Mouse (Mus musculus): ENCODE results near the gene Stradb.
"Not testable (repeated sequence)": the region's sequence is repeated elsewhere in the genome, so short reads cannot be mapped to it uniquely, and the experiment has no call there.

Gene Stradb

DNA sequence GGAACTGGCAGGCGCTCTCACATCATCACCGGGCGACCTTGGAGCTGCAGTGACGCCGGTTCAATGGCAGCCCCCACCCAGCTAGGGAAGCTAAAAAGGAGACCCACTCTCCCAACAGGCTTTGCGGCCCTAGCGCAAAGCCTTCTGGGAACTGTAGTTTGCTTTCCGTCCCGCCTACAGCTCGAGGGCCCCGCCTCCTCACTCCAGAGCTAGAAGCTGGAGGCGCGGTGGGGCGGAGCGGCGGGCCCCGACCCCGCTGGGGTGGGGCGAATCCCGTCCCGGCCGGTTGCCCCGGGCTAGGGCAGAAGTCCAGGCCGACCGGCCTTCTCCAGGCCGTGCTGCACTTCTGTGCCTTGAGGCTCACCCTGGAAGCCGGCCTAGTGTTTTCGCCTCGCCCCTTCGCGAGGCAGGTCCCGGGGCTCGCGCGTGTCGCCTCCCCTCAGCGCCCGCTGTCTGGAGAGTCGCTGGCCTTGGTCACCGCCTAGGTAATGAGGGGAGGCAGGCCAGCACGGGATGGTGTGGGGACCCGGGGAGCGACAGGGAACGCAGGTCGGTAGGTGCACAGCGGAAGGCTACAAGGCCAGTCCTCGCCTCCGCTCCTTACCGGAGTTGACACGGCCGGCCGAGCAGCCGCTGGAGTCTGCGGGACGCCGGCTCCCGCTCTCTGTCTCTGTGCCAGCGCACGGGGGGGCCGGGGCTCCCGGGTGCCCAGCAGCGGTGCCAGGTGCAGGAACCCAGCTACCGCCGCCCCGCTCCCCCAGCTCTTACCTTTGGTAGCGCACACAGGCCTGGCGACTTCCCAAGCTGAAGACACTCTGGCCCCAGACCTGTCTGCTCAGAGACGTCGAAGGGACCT, at the start of gene Stradb, which contains the start of gene Trak2:
Stradb (plus strand) TSS at position 157 of the 856 bp plus-strand sequence.
Trak2 (minus strand) TSS at position 65 of the 856 bp plus-strand sequence.
- DNase-seq, result peak; percentile 98

DNA sequence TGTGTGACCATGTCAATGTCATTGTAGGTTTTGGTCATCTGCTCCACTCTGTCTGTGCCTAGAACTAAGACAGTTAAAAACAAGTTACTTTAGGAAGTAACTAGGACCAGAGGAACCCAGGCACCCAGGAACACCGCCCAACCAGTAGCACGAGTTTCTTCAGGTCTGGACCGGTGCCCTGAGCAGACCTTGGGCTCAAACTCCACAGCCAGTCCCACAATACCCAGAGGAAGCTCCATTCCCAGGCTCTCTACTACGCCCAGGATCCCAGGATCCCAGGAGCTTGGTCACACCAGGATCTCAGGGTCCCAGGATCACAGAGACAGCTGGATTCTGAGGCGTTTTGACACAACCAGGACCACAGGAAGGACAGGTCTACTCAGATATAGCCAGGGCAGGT, 46.7 kb upstream of the Stradb start:
- DNase-seq, result no peak

- no peak for DNase-seq
Observed at GRCm38 (mm10) chr1:58936746-58937605, 36.3 kb upstream of the Stradb start.

DNA sequence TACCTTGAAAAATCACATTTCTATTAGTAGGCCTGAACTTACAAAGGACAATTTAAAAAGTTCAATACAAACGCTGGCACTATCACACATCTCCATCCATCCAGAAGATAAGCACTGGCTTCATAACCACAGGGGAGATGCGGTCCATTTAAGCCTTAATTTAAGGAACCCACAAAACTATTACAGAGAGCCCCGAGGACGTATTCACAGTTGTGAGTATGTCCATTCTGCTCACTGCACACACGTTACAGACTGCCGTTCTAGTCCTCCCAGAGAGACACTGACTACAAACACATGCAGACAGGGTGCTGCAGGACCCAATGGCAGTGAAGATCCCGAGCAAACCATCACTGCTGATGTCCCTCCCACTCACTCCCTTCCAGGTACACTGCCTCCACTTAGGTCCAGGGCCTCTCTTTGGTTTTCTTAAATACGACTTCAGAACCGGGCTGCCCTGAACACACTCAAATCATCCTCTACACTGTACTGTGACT, 35.7 kb upstream of the Stradb start:
- DNase-seq, result peak; percentile 32

- no peak for DNase-seq
Observed at GRCm38 (mm10) chr1:58945523-58945922, 27.8 kb upstream of the Stradb start.

- no peak for DNase-seq
Observed at GRCm38 (mm10) chr1:58945960-58946670, 27.2 kb upstream of the Stradb start.

GRCm38 (mm10) chr1:58946718-58947117, 26.6 kb upstream of the Stradb start:
- no peak for DNase-seq

DNA sequence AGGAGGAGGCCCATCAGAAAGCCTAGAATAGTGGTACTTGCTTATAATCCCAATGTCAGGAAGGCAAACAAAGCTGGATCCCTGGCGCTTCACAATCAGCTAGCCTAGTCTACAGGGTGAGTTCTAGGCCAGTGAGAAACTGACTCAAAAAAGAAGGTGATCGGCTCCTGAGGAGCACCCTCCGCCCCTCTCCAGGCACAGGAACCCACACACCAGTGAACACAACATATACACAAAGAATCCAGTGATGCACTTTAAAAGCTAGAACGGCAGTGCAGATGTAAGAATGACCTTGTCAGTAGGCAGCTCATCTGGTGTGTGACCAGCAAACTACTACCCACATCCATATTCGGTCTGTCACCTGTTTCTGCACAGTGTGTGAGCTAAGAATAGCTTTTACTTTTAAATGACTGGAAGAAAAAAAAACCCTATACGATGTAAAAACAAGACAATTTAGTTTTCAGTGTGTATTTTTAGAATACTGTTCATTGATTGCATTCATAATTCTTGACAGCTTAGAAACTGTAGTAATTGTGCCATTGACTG, 23.7 kb upstream of the Stradb start:
- DNase-seq, result no peak

- DNase-seq, result no peak
Observed at GRCm38 (mm10) chr1:58950899-58951648, 22.2 kb upstream of the Stradb start.

DNA sequence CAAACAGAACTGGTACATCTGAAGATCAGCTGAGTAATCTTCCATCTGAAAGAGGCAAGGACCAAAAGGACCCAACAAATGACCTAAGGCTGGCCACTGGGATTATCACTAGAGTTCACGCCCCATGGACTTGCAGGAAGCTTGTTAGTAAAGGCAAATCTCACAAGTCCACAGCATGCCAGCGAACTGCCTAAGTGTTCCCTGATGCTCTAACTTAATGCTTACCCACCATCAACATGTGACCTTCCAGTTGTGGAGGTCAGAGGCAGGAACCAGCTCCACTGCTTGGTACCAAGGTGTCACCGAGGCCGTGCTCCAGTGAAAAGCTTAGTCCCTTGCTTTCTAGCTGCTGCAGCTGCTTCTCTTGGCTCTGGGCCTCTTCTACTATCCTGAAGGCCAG, 21.5 kb upstream of the Stradb start:
- no peak for DNase-seq

DNA sequence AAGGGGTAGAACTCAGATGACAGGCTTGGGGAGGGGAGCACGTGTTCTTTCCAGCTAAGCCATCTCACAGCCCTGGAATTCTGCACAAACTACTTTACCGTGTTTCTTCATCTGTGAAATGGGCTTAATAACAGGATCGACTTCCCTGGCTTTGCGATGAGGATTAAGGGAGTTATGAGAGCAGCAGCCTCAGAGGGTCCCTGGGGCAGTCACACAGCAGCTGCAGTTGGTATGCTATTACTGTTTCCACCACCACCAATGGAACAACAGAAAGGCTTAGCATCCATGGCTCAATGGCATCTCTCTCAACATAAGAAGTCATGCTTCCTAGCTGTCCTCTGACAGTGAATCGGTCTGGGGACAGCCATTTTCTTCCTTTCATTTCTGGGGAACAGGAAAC, 20.8 kb upstream of the Stradb start:
- DNase-seq, result no peak

DNA sequence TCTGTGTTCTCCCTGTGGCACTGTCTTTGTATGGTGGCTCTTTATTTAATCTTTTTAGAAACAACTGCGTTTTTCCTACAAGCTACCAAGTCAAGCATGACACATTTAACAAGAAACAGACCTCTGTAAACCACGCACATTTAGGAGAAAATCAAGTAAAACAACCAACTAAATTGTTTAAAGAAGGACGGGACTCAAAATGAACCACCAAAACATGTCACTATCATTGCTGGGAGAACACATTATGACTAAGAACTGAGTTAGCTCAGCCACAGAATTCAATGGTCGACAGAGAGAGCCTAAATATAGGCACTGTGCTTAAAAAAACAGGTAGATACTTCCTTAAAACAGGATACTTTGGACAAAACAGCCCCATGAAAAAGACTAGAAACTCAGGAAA, 20.3 kb upstream of the Stradb start:
- DNase-seq, result no peak

- no peak for DNase-seq
Observed at GRCm38 (mm10) chr1:58953686-58954434, 19.5 kb upstream of the Stradb start.

DNA sequence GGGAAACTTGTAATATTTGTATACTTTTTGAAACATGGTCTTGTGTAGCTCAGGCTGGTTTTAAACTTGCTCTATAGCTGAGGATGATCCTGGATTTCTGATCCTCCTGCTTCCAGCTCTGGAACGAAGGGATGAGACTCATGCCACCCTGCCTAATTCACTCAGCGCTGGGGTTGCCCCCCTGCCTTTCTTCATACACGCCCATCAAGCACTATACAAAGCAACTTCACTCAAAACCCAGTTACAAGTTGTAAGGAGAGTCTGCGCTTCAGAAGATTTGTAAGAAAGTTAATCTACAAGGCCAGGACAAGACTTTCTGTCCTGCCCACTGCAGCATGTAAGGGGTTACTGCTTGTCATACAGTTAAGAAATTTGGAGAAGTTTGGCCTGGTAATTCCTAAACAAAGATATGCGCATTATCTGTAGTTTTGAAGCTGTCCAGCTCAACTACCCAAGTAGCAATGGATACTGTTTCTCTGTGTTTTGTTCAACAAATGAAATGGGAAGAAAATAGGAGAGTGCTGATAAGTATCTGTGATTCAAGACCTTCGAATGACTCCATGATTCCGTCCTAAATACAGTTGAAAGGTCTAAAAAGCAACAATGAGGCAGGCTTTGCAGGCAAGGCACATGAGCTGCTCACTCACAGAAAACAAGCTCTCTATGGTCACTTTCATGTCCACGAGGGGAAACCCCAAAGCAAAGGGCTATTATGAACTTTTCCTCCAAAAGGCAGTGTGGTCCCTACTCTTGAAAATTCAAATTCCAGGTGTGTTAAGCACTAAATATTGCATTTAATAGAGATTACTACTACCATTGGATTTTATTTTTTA, 18.5 kb upstream of the Stradb start:
- no peak for DNase-seq

- DNase-seq, result no peak
Observed at GRCm38 (mm10) chr1:58955716-58956115, 17.6 kb upstream of the Stradb start.

DNA sequence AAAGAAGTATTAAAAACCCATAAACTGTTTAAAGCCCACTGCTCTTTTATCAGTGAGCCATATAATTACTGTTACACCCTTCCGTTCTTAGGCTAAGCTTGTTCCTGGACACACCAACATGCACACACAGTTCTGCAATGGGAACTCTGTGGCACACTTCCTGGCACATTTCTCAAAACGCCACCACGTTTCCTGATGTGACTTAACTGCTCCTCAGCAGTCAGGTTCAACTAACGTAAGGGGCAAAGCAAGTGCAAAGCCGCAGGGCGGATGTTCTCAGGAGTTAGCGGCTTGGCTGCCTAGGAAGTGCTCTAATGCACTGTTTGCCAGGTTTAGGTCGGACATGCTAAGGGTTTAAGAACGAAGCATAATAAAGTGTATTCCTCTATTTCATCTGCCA, 17.1 kb upstream of the Stradb start:
- no peak for DNase-seq

DNA sequence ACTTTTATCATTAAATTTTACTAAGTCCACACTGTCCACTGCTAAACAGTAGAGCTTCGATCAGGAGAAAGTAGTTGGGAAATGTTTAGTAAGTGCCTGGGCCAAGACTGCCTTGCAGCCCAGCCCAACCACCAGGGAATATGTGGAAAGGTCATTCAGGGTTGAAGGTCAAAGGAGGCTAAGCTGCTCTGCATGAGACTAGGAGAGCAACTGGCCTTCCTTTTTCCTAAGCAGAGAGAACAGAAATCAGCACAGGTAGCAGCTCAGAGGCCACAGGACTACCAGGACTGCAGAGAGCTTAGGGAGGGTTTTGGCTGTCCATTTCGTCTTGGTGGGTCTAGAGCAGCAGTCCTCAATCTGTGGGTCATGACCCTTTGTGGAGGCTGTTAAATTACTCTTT, 15.4 kb upstream of the Stradb start:
- no peak for DNase-seq

DNA sequence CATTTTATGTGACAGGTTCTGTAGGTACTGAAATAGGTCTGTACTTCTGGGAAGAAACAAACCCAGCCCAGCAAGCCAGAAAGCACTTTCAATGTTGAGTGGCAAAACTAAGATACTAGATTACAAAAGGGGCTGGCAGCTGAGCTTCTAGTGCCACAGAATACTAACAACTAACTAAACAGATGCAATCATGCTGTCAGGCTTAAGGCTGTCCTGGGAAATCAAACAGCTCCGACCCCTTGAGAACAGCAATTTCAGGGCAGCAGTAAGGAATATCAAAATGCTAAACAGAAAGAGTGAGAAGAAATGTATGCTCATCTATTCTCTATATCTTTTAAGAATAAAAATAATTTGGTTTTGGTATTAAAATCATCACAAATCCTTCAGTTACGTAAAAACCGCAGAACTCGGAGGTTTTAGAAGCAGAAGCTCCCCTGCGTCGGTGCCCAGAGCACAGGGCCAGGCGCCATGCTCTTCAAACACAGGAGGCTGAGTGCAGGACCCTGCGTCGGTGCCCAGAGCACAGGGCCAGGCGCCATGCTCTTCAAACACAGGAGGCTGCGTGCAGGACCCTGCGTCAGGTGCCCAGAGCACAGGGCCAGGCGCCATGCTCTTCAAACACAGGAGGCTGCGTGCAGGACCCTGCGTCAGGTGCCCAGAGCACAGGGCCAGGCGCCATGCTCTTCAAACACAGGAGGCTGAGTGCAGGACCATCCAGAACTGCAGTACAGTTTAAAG, 14.4 kb upstream of the Stradb start:
- not testable (repeated sequence) for DNase-seq

DNA sequence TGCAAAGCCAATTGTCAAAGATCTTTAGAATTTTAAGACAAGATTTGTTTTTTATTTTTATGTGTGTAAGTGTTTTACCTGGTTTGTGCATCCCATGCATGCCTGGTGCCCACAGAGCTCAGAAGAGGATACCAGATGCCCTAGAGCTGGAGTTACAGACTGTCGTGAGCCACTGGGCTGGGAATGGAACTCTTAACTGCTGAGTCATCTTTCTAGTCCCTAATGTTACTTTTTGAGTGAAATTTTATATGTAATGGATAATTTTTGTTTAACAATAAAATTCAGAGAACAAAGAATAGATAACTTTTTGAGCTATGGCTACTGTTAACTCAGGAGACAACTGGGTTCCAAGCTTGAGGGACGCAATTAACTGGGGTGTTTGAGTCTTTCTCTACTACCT, 13.6 kb upstream of the Stradb start:
- DNase-seq, result no peak

Data from retina, postnatal 1 day (tissue).